Mouse (Mus musculus): Measurements from ENCODE around the gene Hoxa2. TPM values are rescaled to one million over a fixed set of nuclear protein-coding genes. Genes with fewer than 3 reads are reported as not detected.
A peak's percentile ranks its signal among the peaks of the same experiment; 100 is the strongest.

The Hoxa2 gene
- total and polyA plus RNA-seq, 2 experiments from 2014 or later = 0.42 TPM; not detected in 1

GRCm38 (mm10) chr6:52211170-52211935, 46.7 kb upstream of the Hoxa2 start:
- Histone ChIP-seq H3K4me3 (ENCODE audit: low read depth, low read length) (peak overlapping the region; percentile 17), H3K9me3 (replicated peaks; ENCODE audit: control insufficient read depth, low read length) (no peaks in the 10 kb centered on the region), H3K9ac (replicated peaks; ENCODE audit: low read depth, low read length) (no peak overlapping the region), H3K36me3 (replicated peaks; ENCODE audit: control insufficient read depth, insufficient read depth, low read length) (no peaks in the 10 kb centered on the region), H3K27me3 (ENCODE audit: control insufficient read depth, insufficient read depth, low read length) (peaks cover 99% of the 10 kb centered on the region), H3K4me2 (ENCODE audit: low read depth, low read length) (peak overlapping the region; percentile 43), H3K27ac (ENCODE audit: low read depth) (no peak overlapping the region), H3K4me1 (ENCODE audit: control insufficient read depth, insufficient read depth) (no peaks in the 10 kb centered on the region)
- 3% methylated on average over 37 of the region's 37 CpGs for WGBS
- no peak for TF ChIP-seq EP300 (IDR thresholded peaks at IDR 0.05; ENCODE audit: low read depth)
- TF ChIP-seq CTCF (IDR thresholded peaks at IDR 0.05; ENCODE audit: low read depth) = peak; percentile 64
- DNase-seq (ENCODE audit: low spot score) (peak; percentile 71), ATAC-seq (ENCODE audit: insufficient read depth, low read depth) (peak; percentile 68)

- 8% methylated on average over 12 of the region's 12 CpGs for WGBS
- H3K9me3 ChIP-seq (replicated peaks; ENCODE audit: control insufficient read depth, low read length) = no peaks in the 10 kb centered on the region
- H3K36me3 ChIP-seq (replicated peaks; ENCODE audit: control insufficient read depth, insufficient read depth, low read length) = no peaks in the 10 kb centered on the region
- no peak overlapping the region for H3K4me3 ChIP-seq (ENCODE audit: low read depth, low read length)
- H3K27me3 ChIP-seq (ENCODE audit: control insufficient read depth, insufficient read depth, low read length) = peaks cover 99% of the 10 kb centered on the region
- ATAC-seq (ENCODE audit: insufficient read depth, low read depth) = no peak
- no peaks in the 10 kb centered on the region for H3K4me1 ChIP-seq (ENCODE audit: control insufficient read depth, insufficient read depth)
- no peak for DNase-seq (ENCODE audit: low spot score)
- no peak overlapping the region for H3K4me2 ChIP-seq (ENCODE audit: low read depth, low read length)
- TF ChIP-seq CTCF (IDR thresholded peaks at IDR 0.05; ENCODE audit: low read depth) (no peak), EP300 (IDR thresholded peaks at IDR 0.05; ENCODE audit: low read depth) (no peak)
- no peak overlapping the region for H3K9ac ChIP-seq (replicated peaks; ENCODE audit: low read depth, low read length)
- no peak overlapping the region for H3K27ac ChIP-seq (ENCODE audit: low read depth)
These were observed 45.0 kb upstream of the Hoxa2 start for GRCm38 (mm10) chr6:52209685-52210046.

GRCm38 (mm10) chr6:52208868-52209684, 44.4 kb upstream of the Hoxa2 start:
- Histone ChIP-seq H3K4me2 (ENCODE audit: low read depth, low read length) (peak overlapping the region; percentile 49), H3K9ac (replicated peaks; ENCODE audit: low read depth, low read length) (no peak overlapping the region), H3K36me3 (replicated peaks; ENCODE audit: control insufficient read depth, insufficient read depth, low read length) (no peaks in the 10 kb centered on the region), H3K4me1 (ENCODE audit: control insufficient read depth, insufficient read depth) (no peaks in the 10 kb centered on the region), H3K27me3 (ENCODE audit: control insufficient read depth, insufficient read depth, low read length) (peaks cover 99% of the 10 kb centered on the region), H3K4me3 (ENCODE audit: low read depth, low read length) (peak overlapping the region; percentile 33), H3K27ac (ENCODE audit: low read depth) (no peak overlapping the region), H3K9me3 (replicated peaks; ENCODE audit: control insufficient read depth, low read length) (no peaks in the 10 kb centered on the region)
- no peak for DNase-seq (ENCODE audit: low spot score)
- TF ChIP-seq EP300 (IDR thresholded peaks at IDR 0.05; ENCODE audit: low read depth) (no peak), CTCF (IDR thresholded peaks at IDR 0.05; ENCODE audit: low read depth) (no peak)
- no peak for ATAC-seq (ENCODE audit: insufficient read depth, low read depth)
- WGBS = 13% methylated on average over 17 of the region's 18 CpGs

GRCm38 (mm10) chr6:52208072-52208867, 43.6 kb upstream of the Hoxa2 start, which contains the start of gene Hoxa6:
TSS of gene Hoxa6 (minus strand) at chr6:52208722.
- H3K4me3 ChIP-seq (ENCODE audit: low read depth, low read length) = peak within 1 kb of the TSS; percentile 33
- H3K27me3 ChIP-seq (ENCODE audit: control insufficient read depth, insufficient read depth, low read length) = peaks cover 99% of the 10 kb centered on the region
- no peaks in the 10 kb centered on the region for H3K36me3 ChIP-seq (replicated peaks; ENCODE audit: control insufficient read depth, insufficient read depth, low read length)
- H3K9me3 ChIP-seq (replicated peaks; ENCODE audit: control insufficient read depth, low read length) = no peaks in the 10 kb centered on the region
- no peak within 1 kb of the TSS for H3K9ac ChIP-seq (replicated peaks; ENCODE audit: low read depth, low read length)
- DNase-seq (ENCODE audit: low spot score) (no peak), ATAC-seq (ENCODE audit: insufficient read depth, low read depth) (no peak)
- H3K4me2 ChIP-seq (ENCODE audit: low read depth, low read length) = peak within 1 kb of the TSS; percentile 49
- H3K27ac ChIP-seq (ENCODE audit: low read depth) = no peak within 1 kb of the TSS
- H3K4me1 ChIP-seq (ENCODE audit: control insufficient read depth, insufficient read depth) = no peaks in the 10 kb centered on the region
- 3% methylated on average over 47 of the region's 47 CpGs for WGBS
- TF ChIP-seq CTCF (IDR thresholded peaks at IDR 0.05; ENCODE audit: low read depth) (no peak), EP300 (IDR thresholded peaks at IDR 0.05; ENCODE audit: low read depth) (no peak)

GRCm38 (mm10) chr6:52207684-52207976, 43.0 kb upstream of the Hoxa2 start:
- Histone ChIP-seq H3K9ac (replicated peaks; ENCODE audit: low read depth, low read length) (no peak overlapping the region), H3K9me3 (replicated peaks; ENCODE audit: control insufficient read depth, low read length) (no peaks in the 10 kb centered on the region), H3K4me1 (ENCODE audit: control insufficient read depth, insufficient read depth) (no peaks in the 10 kb centered on the region), H3K4me3 (ENCODE audit: low read depth, low read length) (no peak overlapping the region), H3K27ac (ENCODE audit: low read depth) (no peak overlapping the region), H3K36me3 (replicated peaks; ENCODE audit: control insufficient read depth, insufficient read depth, low read length) (no peaks in the 10 kb centered on the region), H3K4me2 (ENCODE audit: low read depth, low read length) (no peak overlapping the region), H3K27me3 (ENCODE audit: control insufficient read depth, insufficient read depth, low read length) (peaks cover 99% of the 10 kb centered on the region)
- no peak for TF ChIP-seq CTCF (IDR thresholded peaks at IDR 0.05; ENCODE audit: low read depth)
- no peak for TF ChIP-seq EP300 (IDR thresholded peaks at IDR 0.05; ENCODE audit: low read depth)
- ATAC-seq (ENCODE audit: insufficient read depth, low read depth) (no peak), DNase-seq (ENCODE audit: low spot score) (no peak)

Measured in heart, postnatal 0 days (tissue).